Mouse (Mus musculus) C2C12 (cell line): Measurements from ENCODE around the gene A930004D18Rik. TPM values are rescaled to one million over a fixed set of nuclear protein-coding genes. Genes with fewer than 3 reads are reported as not detected.

ENCODE experiments used
- H3K27me3 ChIP-seq: one replicate; pipeline ENCODE4 v1.6.1; 2011; ENCODE audit not compliant: control insufficient read depth, insufficient read depth, insufficient read length
- H3K36me3 ChIP-seq: one replicate; pipeline ENCODE4 v1.6.1; 2011; ENCODE audit not compliant: control insufficient read depth, insufficient read depth
- H3K4me3 ChIP-seq: one replicate; pipeline ENCODE4 v1.5.1; 2011; ENCODE audit warnings: mild to moderate bottlenecking, control low read depth; ENCODE audit not compliant: poor library complexity, insufficient read depth, severe bottlenecking
- H3K79me2 ChIP-seq: one replicate; pipeline ENCODE4 v1.6.1; 2011; ENCODE audit not compliant: control insufficient read depth, insufficient read depth
- H3K79me3 ChIP-seq: one replicate; pipeline ENCODE4 v1.6.1; 2011; ENCODE audit warnings: low read depth, control low read depth
- H3ac ChIP-seq: one replicate; pipeline ENCODE3; 2011; ENCODE audit warnings: low read depth; ENCODE audit not compliant: control insufficient read depth, insufficient read length
- CEBPB ChIP-seq: IDR thresholded peaks from one replicate; pipeline ENCODE4 v1.6.1; 2011; ENCODE audit warnings: low read depth, mild to moderate bottlenecking, control low read depth, moderate library complexity
- CTCF ChIP-seq: IDR thresholded peaks from one replicate; pipeline ENCODE4 v1.5.1; 2011; ENCODE audit not compliant: control insufficient read depth, insufficient read depth, insufficient read length
- FOSL1 ChIP-seq: IDR thresholded peaks from one replicate; pipeline ENCODE4 v1.8.0; 2011; ENCODE audit warnings: mild to moderate bottlenecking, low read length; ENCODE audit not compliant: poor library complexity, insufficient read depth, severe bottlenecking
- MAX ChIP-seq: IDR thresholded peaks from one replicate; pipeline ENCODE4 v1.6.1; 2011; ENCODE audit warnings: mild to moderate bottlenecking, control low read depth
- MYOD1 ChIP-seq: IDR thresholded peaks from one replicate; pipeline ENCODE4 v1.6.1; 2011; ENCODE audit warnings: low read depth; ENCODE audit not compliant: control insufficient read depth, insufficient read length
- MYOG ChIP-seq: IDR thresholded peaks from one replicate; pipeline ENCODE4 v1.6.1; 2011; ENCODE audit not compliant: control insufficient read depth, insufficient read length; ENCODE audit errors: extremely low read depth
- USF1 ChIP-seq: IDR thresholded peaks from one replicate; pipeline ENCODE4 v1.6.1; 2011; ENCODE audit warnings: low read depth, mild to moderate bottlenecking, control low read depth, moderate library complexity
- polyA plus RNA-seq: library from polyadenylated mRNA; unstranded; fragments of >200 nt; fragmentation: generic; extraction: Trizol; gene quantifications from one replicate; pipeline ENCODE4 v1.2.1, GENCODE M21; 2012; ENCODE audit warnings: missing spikeins

Gene A930004D18Rik
- polyA plus RNA-seq, 1 experiment: 3.9 TPM

DNA sequence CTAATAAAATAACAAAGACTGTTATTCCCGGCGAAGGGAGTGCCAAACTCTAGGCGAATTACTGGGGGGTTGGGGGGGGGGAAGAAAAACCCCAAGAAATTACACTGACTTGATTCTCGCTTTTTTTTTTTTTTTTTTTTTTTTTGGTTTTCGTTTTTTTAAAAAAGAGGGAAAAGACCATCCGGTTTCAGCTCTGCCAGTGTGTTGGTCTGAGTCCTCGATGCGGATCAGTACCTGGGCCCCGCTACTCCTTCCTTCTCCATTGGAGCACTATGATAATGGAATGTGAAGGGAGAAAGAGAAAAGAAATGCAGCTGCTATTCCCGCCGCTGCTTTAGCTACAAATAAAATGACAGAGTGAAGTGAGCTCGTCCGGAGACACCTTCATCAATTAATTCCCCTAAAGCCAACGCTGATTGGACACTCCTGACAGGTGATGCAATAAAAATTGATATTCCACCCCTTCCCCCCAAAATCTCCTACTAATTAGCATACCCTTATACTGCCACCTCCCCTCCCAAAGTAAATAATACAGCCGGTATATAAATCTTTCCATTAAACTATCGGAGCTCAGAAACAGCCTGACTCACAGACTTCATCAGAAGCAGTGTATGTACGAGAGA lies 11.0 kb upstream of the A930004D18Rik start, which contains the start of gene Skida1:
Skida1 (minus strand) TSS at position 599 of the 623 bp plus-strand sequence.
- H3K79me2 ChIP-seq: peaks cover 15% of the 10 kb centered on the region
- peak within 1 kb of the TSS; percentile 73 for H3ac ChIP-seq
- peak within 1 kb of the TSS; percentile 50 for H3K4me3 ChIP-seq
- TF ChIP-seq USF1 (no peak), CTCF (no peak), MYOD1 (no peak), MYOG (no peak), MAX (no peak)
- no peaks in the 10 kb centered on the region for H3K27me3 ChIP-seq
- no peaks in the 10 kb centered on the region for H3K79me3 ChIP-seq
- H3K36me3 ChIP-seq: no peaks in the 10 kb centered on the region

DNA sequence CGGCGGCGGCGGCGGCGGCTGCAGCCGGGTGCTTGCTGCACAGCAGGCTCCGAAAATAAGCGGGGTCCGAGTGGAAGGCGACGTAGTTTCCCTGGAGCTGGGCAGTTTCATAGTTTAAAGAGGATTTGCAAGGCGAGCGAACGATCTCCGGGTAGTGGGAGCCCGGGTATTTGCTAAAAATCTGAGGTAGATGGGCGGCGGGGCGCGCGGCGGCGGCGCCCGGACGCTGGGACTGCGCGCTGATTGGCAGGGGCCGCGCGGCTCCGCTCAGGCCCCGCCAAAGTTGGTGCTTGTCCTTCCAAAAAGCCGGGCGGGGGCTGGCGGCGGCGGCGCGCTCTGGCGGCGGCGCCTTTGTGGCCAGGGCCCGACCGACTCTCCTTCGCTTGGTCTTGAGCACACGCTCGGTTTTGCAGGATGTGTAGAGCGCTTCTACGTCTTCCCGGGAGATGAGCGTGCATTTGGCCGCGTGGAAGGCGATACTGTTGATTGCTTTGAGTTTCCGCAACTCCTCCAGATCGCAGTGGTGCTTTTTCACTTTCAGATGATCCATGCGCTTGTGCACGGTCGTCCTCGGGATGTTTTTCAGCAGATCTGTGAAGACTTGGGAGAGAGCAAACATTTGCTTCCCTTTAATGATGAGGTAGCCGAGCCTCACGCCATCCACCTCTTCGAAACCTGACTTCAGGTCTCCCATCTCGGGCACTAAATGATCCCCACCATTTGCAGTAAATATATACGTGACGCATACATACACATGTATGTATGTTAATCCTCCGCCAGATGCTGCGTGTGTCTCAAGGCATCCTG lies 10.3 kb upstream of the A930004D18Rik start:
- no peak for TF ChIP-seq MYOG
- peak; percentile 14 for TF ChIP-seq MAX
- H3K4me3 ChIP-seq: peak overlapping the region; percentile 50
- H3K79me2 ChIP-seq: peaks cover 15% of the 10 kb centered on the region
- peak overlapping the region; percentile 73 for H3ac ChIP-seq
- H3K79me3 ChIP-seq: no peaks in the 10 kb centered on the region
- no peaks in the 10 kb centered on the region for H3K27me3 ChIP-seq
- no peaks in the 10 kb centered on the region for H3K36me3 ChIP-seq

DNA sequence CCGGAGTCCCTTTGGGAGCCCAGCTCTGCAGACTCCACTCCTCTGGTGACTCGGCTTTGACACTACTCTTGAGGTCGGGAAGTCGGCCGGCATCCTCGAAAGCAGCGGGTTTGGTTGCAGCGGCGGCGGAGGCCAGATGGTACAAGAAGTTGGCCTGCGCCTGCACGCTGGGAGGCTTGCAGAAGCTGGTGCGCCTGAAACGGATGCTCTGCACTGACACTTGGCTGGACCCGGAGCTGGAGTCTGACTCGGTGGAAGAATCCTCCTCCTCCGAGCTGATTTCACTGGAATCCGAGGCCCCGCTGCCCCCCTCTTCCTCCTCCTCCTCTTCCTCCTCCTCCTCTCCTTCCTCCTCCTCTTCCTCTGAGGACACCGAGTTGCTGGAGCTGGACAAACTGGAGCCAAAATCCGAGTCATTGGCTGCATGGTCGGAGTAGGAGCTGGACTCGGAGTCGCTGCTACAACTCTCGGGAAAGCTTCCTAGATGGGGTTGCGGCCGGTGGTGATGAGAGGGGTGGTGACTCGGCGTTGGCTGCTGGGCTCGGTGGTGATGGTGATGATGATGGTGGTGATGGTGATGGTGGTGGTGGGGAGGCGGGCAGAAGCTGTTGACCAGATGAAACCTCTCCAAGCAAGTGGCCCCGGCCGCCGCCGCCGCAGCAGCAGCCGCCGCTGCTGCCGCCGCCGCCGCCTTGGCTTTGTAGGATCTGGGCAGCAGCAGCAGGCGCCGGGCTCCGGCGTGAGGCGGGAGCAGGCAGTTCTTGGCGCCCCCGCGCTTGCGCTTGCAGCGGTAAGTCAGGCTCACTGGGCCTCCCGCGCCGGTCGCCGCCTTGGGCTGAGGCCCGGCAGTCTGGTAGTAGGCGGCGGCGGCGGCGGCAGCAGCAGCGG lies 9.5 kb upstream of the A930004D18Rik start:
- Histone ChIP-seq H3K4me3 (peak overlapping the region; percentile 50), H3ac (peak overlapping the region; percentile 73), H3K36me3 (no peaks in the 10 kb centered on the region), H3K79me2 (peaks cover 15% of the 10 kb centered on the region), H3K27me3 (no peaks in the 10 kb centered on the region), H3K79me3 (no peaks in the 10 kb centered on the region)
- TF ChIP-seq MYOD1 (no peak), CEBPB (no peak)

DNA sequence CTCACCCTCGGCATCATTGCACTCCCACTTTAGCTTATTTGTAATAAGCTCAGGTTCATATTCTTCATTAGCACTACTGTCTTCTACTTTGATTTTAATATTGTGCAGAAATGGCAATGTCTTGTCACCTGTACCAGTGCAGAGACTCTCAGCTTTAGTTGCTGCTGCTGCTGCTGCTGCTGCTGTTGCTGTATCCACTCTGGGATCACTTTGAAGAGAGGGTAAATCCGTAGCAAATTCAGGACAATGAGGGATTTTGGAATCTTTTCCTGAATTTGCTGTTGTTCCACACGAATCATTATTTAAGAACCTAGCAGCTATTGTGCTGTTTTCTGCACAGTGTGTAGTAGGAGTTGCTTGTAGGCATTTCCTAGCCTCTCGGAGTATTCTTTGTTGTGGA lies 8.6 kb upstream of the A930004D18Rik start:
- TF ChIP-seq MAX (no peak), CEBPB (no peak), MYOG (no peak), FOSL1 (no peak), CTCF (no peak), MYOD1 (no peak), USF1 (no peak)
- peaks cover 15% of the 10 kb centered on the region for H3K79me2 ChIP-seq
- no peaks in the 10 kb centered on the region for H3K27me3 ChIP-seq
- no peaks in the 10 kb centered on the region for H3K79me3 ChIP-seq
- H3K36me3 ChIP-seq: no peaks in the 10 kb centered on the region
- peak overlapping the region; percentile 50 for H3K4me3 ChIP-seq
- no peak overlapping the region for H3ac ChIP-seq

DNA sequence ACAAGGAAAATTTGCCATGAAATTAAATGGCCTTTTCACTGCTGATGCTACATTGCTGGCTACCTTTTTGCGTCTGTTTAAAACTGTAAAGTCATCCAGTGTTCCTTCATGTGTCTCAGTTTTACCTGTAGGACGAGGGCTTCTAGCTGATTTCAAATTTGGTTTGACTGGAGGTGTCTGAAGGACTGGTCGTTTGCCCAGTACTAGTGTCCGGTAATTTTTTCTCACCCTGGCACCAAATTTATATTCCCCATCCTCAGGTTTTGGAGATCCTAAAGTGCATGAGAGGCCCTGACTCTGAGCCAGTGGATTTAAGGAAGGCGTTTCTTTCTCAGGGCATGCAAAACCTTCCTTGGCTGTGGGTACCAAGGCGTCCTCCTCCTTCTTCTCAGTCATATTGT lies 8.2 kb upstream of the A930004D18Rik start:
- H3K79me2 ChIP-seq: peaks cover 15% of the 10 kb centered on the region
- no peak overlapping the region for H3K4me3 ChIP-seq
- no peaks in the 10 kb centered on the region for H3K79me3 ChIP-seq
- no peaks in the 10 kb centered on the region for H3K36me3 ChIP-seq
- no peak overlapping the region for H3ac ChIP-seq
- TF ChIP-seq CTCF (no peak), CEBPB (no peak), MYOG (no peak), USF1 (no peak), FOSL1 (no peak), MAX (no peak), MYOD1 (no peak)
- no peaks in the 10 kb centered on the region for H3K27me3 ChIP-seq
